Mouse (Mus musculus): ENCODE measurements around the gene Setdb1.

DNA sequence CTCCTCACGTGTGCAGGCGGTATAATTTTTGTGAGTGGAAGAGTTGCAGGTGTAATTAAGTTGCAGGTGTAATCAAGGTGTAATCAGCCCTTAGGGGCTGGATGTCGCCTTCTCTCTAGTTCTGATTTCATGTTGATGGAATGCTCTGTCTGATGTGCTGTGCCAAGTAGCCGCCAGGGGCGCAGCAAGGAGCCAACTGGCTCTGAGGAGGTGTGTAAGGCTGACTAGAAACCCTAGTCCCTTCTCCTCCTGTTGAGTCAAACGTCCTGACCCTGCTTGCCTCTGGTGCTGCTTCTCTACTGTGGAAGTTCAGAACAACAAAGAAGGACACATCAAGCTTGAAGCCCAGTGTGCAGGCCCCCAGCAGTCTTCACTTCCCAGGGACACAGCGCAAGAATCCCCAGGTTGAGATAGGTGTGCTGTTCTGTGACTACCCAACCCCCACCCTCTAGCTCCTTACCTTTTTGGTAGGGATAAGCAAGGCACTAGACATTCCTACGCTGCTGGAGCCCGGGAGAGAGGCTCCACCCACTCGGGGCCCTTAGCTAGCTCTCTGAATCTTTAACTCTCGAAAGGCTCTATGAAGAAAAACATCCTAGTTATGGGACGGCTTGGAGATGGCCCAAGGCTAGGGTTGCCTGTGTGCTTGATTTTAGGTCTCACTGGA lies 39.5 kb downstream of the Setdb1 start:
- TF ChIP-seq CHD2 (IDR thresholded peaks at IDR 0.05; ENCODE audit: low read depth, low read length) (no peak), MAFK (IDR thresholded peaks at IDR 0.05; ENCODE audit: insufficient read depth, low read depth, low read length) (no peak), HCFC1 (IDR thresholded peaks at IDR 0.05; ENCODE audit: borderline replicate concordance, insufficient read depth, low read length) (no peak), ZC3H11A (IDR thresholded peaks at IDR 0.05; ENCODE audit: borderline replicate concordance, low read depth, low read length) (no peak), ZNF384 (IDR thresholded peaks at IDR 0.05; ENCODE audit: low read depth, low read length) (no peak)

All from ES-E14 (cell line).